40 mouse cellular contexts compared by ENCODE assay signal in the genomic region with DNA sequence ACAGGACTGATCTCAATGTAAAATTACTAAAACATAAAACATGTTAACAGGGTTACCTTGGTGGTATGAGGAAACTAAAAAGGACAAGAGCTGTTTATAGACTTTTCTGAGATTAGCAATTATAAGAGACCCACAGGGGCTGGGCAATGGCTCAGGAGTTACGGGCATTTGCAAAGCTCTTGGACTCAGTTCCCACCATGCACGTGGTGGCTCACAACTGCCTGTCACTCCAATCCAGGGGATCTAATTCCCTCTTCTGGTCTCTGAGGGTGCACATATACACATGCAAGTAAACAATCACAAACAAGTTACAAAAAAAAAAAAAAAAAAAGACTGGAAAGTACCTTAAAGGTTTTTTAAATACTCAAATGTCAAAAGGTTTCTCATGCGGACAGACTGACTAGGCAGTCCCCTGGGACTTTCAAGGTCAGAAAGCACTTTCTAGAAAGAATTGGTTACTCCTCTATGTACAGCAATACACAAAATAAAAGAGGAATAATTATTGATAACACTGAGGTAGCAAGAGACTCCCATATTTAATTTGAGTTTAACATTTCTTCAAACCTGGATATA. TPM values are rescaled to one million over a fixed set of nuclear protein-coding genes. Genes with fewer than 3 reads are reported as not detected.
"Had no signal": no experiment of that assay in that cellular context is flagged by ENCODE, and none has a peak within 500 bp of the region (broad histone marks: within the 10 kb centered on the region; RNA-seq: fewer than 3 reads in every experiment).

No protein-coding gene starts in this region.

- H3K36me3 ChIP-seq: intestine, embryonic 15.5 days had no signal

- H3K4me2 ChIP-seq: heart, embryonic 12.5 days; hindbrain, embryonic 12.5 days; hindbrain, embryonic 14.5 days; intestine, embryonic 15.5 days; limb, embryonic 13.5 days; limb, embryonic 15.5 days; liver, embryonic 12.5 days had no signal

- DNase-seq: gastrocnemius, postnatal 25 days; heart, adult 2 months; heart, postnatal 10 days; heart, postnatal 4 days; kidney, adult 18-20 months; kidney, adult 8-10 months; kidney, postnatal 10 days; kidney, postnatal 25 days; layer of hippocampus, adult 9-11 months; layer of hippocampus, postnatal 36 days; left cerebral cortex, postnatal 4 days had no signal

- H3K4me3 ChIP-seq: heart, adult 2 months; heart, embryonic 10.5 days; heart, embryonic 12.5 days; hindbrain, embryonic 10.5 days; hindbrain, embryonic 12.5 days; intestine, embryonic 15.5 days; limb, embryonic 13.5 days; limb, embryonic 15.5 days; liver, embryonic 12.5 days had no signal

- H3K9me3 ChIP-seq: heart, embryonic 10.5 days; heart, embryonic 12.5 days; hindbrain, embryonic 10.5 days; hindbrain, embryonic 12.5 days; intestine, embryonic 15.5 days; limb, embryonic 13.5 days; limb, embryonic 15.5 days; liver, embryonic 12.5 days had no signal

- H3K27me3 ChIP-seq: heart, embryonic 12.5 days; hindbrain, embryonic 12.5 days; intestine, embryonic 15.5 days; limb, embryonic 13.5 days; limb, embryonic 15.5 days; liver, embryonic 12.5 days had no signal

- H3K27ac ChIP-seq: heart, adult 2 months; heart, embryonic 10.5 days; hindbrain, embryonic 10.5 days; hindbrain, embryonic 12.5 days; hindbrain, embryonic 14.5 days; intestine, embryonic 15.5 days; limb, embryonic 13.5 days; limb, embryonic 15.5 days; liver, embryonic 12.5 days; liver, embryonic 14.5 days had no signal

- H3K9ac ChIP-seq: heart, embryonic 12.5 days; hindbrain, embryonic 12.5 days; hindbrain, embryonic 14.5 days; intestine, embryonic 15.5 days; limb, embryonic 13.5 days; limb, embryonic 15.5 days; liver, embryonic 12.5 days; liver, embryonic 14.5 days had no signal

RNA-seq across cellular contexts. Expression of a gene that starts 51.6 kb away (rescaled TPM):
- total RNA-seq: gastrocnemius, adult 8-10 months; gastrocnemius, postnatal 25 days; gastrocnemius, postnatal 4 days; granulocyte monocyte progenitor cell, adult 5-6 weeks; heart, adult 2 months; heart, postnatal 10 days; heart, postnatal 25 days; heart, postnatal 4 days; layer of hippocampus, adult 18-20 months; layer of hippocampus, adult 8-10 months; layer of hippocampus, postnatal 14 days; layer of hippocampus, postnatal 36 days; left cerebral cortex, adult 18-20 months; left cerebral cortex, adult 8-10 months; left cerebral cortex, postnatal 10 days; left cerebral cortex, postnatal 25 days; left cerebral cortex, postnatal 4 days; liver, adult 2 months had no signal
- polyA plus RNA-seq: heart, adult 2 months; heart, embryonic 10.5 days; heart, embryonic 12.5 days; heart, embryonic 14.5 days; heart, embryonic 16.5 days; hindbrain, embryonic 10.5 days; hindbrain, embryonic 12.5 days; hindbrain, embryonic 14.5 days; hindbrain, embryonic 16.5 days; inflammation-experienced regulatory T-cells, adult 6 months; kidney, embryonic 14.5 days; kidney, embryonic 16.5 days; limb, embryonic 11.5 days; limb, embryonic 13.5 days; limb, embryonic 15.5 days; liver, adult 2 months; liver, embryonic 12.5 days had no signal
